Mouse (Mus musculus): ENCODE results near the gene Trpm1. TPM values are rescaled to one million over a fixed set of nuclear protein-coding genes. Genes with fewer than 3 reads are reported as not detected.

Gene Trpm1
- polyA plus RNA-seq, 1 experiment from 2014 or later: not detected

DNA sequence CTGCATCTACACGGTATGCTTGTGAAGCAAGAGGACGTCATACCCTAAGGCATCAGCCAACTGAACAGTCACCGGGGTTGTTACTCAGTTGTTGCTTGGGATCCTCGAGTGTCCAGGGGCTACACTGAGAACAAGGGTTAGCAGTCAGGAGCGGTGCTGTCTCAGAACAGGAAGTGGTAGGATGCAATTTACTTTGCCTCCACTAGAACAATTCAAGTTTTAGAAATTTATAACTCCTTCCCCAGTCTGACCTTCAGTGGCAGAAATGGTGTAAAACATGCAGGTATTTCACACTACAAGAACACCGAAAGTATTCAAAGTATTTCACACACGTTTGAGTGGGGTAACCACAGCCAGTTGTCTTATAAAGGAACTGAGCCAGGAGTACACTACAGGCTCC lies 66.1 kb downstream of the Trpm1 start:
- Histone ChIP-seq H3K36me3 (ENCODE audit: control insufficient read depth, insufficient read depth, low read length) (no peaks in the 10 kb centered on the region), H3K9me3 (ENCODE audit: control insufficient read depth, low read length) (no peaks in the 10 kb centered on the region), H3K4me3 (ENCODE audit: low read length) (no peak overlapping the region), H3K27ac (ENCODE audit: low read depth, low read length) (no peak overlapping the region), H3K4me1 (ENCODE audit: control insufficient read depth, insufficient read depth, low read length) (no peaks in the 10 kb centered on the region), H3K4me2 (replicated peaks; ENCODE audit: low read depth, low read length) (no peak overlapping the region), H3K27me3 (ENCODE audit: control insufficient read depth, insufficient read depth, low read length) (no peaks in the 10 kb centered on the region), H3K9ac (ENCODE audit: low read depth, low read length) (no peak overlapping the region)
- 70% methylated on average over 7 of the region's 7 CpGs for WGBS
- no peak for ATAC-seq (ENCODE audit: low FRiP score, low TSS enrichment)

DNA sequence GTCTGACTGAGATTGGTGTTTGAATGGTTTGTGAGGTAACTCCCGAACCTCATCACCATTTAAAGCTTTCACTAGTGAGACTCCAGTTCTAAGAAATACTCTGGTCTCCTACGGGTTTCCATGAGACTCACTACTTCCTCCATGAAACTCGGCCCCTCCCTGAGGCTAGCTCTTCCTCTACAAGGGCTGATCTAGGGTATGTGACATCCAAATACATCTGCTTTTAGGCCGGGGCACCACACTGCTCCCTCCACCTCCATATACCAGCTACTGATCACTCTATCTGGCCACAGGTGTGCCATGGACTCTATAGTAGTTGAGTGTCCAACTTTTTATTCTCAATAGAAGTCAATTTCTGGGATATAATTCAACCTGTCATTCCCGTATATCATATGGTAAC lies 69.6 kb downstream of the Trpm1 start:
- Histone ChIP-seq H3K9me3 (ENCODE audit: control insufficient read depth, low read length) (no peaks in the 10 kb centered on the region), H3K4me2 (replicated peaks; ENCODE audit: low read depth, low read length) (no peak overlapping the region)
- 89% methylated on average over 5 of the region's 5 CpGs for WGBS

DNA sequence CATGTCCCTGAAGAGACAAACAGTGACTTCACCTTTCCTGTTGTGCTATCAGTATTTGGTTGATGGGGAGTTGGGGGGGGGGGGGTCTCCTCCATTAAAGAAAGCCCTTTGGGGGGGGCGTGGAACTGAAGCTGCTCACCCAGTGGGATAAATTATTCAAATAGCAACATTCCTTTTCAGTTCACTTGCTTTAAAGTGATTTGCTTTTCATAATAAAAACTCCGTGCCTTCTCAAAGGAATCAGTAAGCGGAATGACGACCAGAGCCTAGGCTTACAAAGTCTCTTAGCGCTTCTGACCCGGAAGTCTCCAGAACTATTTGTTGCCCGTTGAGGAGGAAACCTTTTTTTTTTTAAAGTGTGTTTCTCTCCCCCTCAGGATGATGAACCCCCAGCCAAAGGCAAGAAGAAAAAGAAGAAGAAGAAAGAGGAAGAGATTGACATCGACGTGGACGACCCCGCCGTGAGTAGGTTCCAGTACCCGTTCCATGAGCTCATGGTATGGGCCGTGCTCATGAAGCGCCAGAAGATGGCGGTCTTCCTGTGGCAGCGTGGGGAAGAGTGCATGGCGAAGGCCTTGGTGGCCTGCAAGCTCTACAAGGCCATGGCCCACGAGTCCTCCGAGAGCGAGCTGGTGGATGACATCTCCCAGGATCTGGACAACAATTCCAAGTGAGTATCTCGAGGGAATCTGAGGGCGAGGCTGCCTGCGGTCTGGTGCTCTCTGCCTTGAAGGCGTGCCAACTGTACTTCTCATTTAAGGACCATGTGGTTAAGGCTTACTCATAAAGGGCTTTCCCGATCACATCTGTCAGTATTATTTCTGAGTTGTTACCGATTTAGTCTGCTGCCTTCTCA lies 72.9 kb downstream of the Trpm1 start:
- Histone ChIP-seq H3K27me3 (ENCODE audit: control insufficient read depth, insufficient read depth, low read length) (no peaks in the 10 kb centered on the region), H3K4me3 (ENCODE audit: low read length) (no peak overlapping the region), H3K9me3 (ENCODE audit: control insufficient read depth, low read length) (no peaks in the 10 kb centered on the region), H3K9ac (ENCODE audit: low read depth, low read length) (no peak overlapping the region), H3K4me1 (ENCODE audit: control insufficient read depth, insufficient read depth, low read length) (no peaks in the 10 kb centered on the region), H3K27ac (ENCODE audit: low read depth, low read length) (no peak overlapping the region), H3K4me2 (replicated peaks; ENCODE audit: low read depth, low read length) (no peak overlapping the region), H3K36me3 (ENCODE audit: control insufficient read depth, insufficient read depth, low read length) (no peaks in the 10 kb centered on the region)
- WGBS: 90% methylated on average over 27 of the region's 27 CpGs
- no peak for ATAC-seq (ENCODE audit: low FRiP score, low TSS enrichment)

More for the DNA sequence above, 69.6 kb downstream of the Trpm1 start:
- no peaks in the 10 kb centered on the region for H3K4me1 ChIP-seq (ENCODE audit: control insufficient read depth, insufficient read depth, low read length)
- H3K9ac ChIP-seq (ENCODE audit: low read depth, low read length): no peak overlapping the region
- ATAC-seq (ENCODE audit: low FRiP score, low TSS enrichment): no peak
- no peak overlapping the region for H3K27ac ChIP-seq (ENCODE audit: low read depth, low read length)
- H3K27me3 ChIP-seq (ENCODE audit: control insufficient read depth, insufficient read depth, low read length): no peaks in the 10 kb centered on the region
- H3K4me3 ChIP-seq (ENCODE audit: low read length): no peak overlapping the region
- H3K36me3 ChIP-seq (ENCODE audit: control insufficient read depth, insufficient read depth, low read length): no peaks in the 10 kb centered on the region

DNA sequence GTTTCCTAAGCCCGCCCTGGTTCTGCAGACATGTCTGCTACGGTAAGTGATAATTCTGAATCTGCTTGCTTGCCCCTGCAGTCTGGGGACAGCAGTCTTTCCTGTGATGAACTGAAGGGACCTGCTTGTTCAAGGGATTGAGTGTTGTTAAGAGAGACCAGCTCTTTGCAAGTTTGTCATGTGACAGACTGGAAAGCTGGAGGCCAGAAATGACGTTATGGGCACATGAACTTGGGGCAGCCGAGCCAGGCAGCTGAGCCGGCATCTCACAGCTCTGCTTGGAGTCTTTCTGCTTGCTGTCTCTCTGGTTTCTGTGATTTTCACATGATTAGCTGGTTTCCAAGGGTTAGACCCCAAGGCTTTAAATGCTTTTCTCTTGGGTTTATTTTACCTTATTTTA lies 74.0 kb downstream of the Trpm1 start:
- Histone ChIP-seq H3K4me3 (ENCODE audit: low read length) (no peak overlapping the region), H3K4me1 (ENCODE audit: control insufficient read depth, insufficient read depth, low read length) (no peaks in the 10 kb centered on the region), H3K4me2 (replicated peaks; ENCODE audit: low read depth, low read length) (no peak overlapping the region), H3K9ac (ENCODE audit: low read depth, low read length) (no peak overlapping the region), H3K9me3 (ENCODE audit: control insufficient read depth, low read length) (no peaks in the 10 kb centered on the region), H3K27me3 (ENCODE audit: control insufficient read depth, insufficient read depth, low read length) (no peaks in the 10 kb centered on the region), H3K27ac (ENCODE audit: low read depth, low read length) (no peak overlapping the region), H3K36me3 (ENCODE audit: control insufficient read depth, insufficient read depth, low read length) (no peaks in the 10 kb centered on the region)
- WGBS: 83% methylated on average over 5 of the region's 5 CpGs
- no peak for ATAC-seq (ENCODE audit: low FRiP score, low TSS enrichment)

DNA sequence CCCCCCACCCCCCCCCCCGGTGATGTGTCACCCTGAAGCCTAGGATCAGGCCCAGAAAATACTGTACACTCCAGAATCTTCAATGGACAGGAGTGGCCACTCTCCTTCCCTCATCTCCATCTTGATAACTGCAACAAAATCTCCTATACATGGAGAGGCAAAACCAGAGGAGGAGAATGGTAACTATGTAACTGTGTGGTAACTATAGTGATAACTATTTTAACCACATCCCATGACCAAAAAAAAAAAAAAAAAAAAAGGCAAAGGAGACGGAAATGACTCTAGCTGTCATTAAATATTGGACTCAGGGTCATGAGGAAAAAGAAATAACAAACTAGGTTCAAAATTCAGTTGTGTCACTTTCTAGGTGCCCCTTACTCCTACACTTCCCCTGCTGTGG lies 74.7 kb downstream of the Trpm1 start:
- Histone ChIP-seq H3K4me1 (ENCODE audit: control insufficient read depth, insufficient read depth, low read length) (no peaks in the 10 kb centered on the region), H3K36me3 (ENCODE audit: control insufficient read depth, insufficient read depth, low read length) (no peaks in the 10 kb centered on the region), H3K4me3 (ENCODE audit: low read length) (no peak overlapping the region), H3K4me2 (replicated peaks; ENCODE audit: low read depth, low read length) (no peak overlapping the region), H3K27me3 (ENCODE audit: control insufficient read depth, insufficient read depth, low read length) (no peaks in the 10 kb centered on the region), H3K27ac (ENCODE audit: low read depth, low read length) (no peak overlapping the region), H3K9me3 (ENCODE audit: control insufficient read depth, low read length) (no peaks in the 10 kb centered on the region), H3K9ac (ENCODE audit: low read depth, low read length) (no peak overlapping the region)
- ATAC-seq (ENCODE audit: low FRiP score, low TSS enrichment): no peak
- 86% methylated on average over 2 of the region's 2 CpGs for WGBS

DNA sequence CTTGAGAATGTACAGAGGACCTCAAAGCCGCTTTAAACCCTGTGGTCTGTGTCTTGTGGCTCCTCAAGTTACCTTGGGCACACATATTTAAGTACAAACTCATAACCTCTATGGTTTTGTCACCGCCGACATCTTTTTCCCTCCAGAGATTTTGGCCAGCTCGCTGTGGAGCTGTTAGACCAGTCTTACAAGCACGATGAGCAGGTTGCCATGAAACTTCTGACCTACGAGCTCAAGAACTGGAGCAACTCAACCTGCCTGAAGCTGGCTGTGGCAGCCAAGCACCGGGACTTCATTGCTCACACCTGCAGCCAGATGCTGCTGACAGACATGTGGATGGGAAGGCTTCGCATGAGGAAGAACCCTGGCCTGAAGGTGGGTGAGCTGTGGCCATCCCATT lies 76.3 kb downstream of the Trpm1 start:
- no peaks in the 10 kb centered on the region for H3K27me3 ChIP-seq (ENCODE audit: control insufficient read depth, insufficient read depth, low read length)
- no peak overlapping the region for H3K4me2 ChIP-seq (replicated peaks; ENCODE audit: low read depth, low read length)
- H3K4me1 ChIP-seq (ENCODE audit: control insufficient read depth, insufficient read depth, low read length): no peaks in the 10 kb centered on the region
- 83% methylated on average over 8 of the region's 8 CpGs for WGBS
- no peak overlapping the region for H3K4me3 ChIP-seq (ENCODE audit: low read length)
- H3K9me3 ChIP-seq (ENCODE audit: control insufficient read depth, low read length): no peaks in the 10 kb centered on the region
- no peak for ATAC-seq (ENCODE audit: low FRiP score, low TSS enrichment)
- no peak overlapping the region for H3K27ac ChIP-seq (ENCODE audit: low read depth, low read length)
- no peak overlapping the region for H3K9ac ChIP-seq (ENCODE audit: low read depth, low read length)
- H3K36me3 ChIP-seq (ENCODE audit: control insufficient read depth, insufficient read depth, low read length): no peaks in the 10 kb centered on the region

DNA sequence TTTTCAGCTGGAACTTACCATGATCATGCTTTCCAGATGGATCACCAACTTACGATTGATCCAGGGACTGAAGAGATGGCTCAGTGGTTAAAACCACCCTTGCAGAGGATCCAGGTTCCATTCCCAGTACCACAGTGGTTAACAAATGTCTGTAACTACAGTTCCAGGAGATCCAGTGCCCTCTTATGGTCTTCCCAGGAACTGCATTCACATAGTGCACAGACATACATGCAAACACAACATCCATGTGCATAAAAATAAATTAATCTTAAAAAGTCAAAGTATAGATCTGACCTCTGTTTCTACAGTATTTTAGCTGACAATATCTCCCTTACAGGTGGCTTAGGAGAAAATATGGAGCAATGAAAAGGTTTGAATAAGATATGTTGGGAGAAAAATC lies 77.4 kb downstream of the Trpm1 start:
- Histone ChIP-seq H3K9me3 (ENCODE audit: control insufficient read depth, low read length) (no peaks in the 10 kb centered on the region), H3K27me3 (ENCODE audit: control insufficient read depth, insufficient read depth, low read length) (no peaks in the 10 kb centered on the region), H3K4me2 (replicated peaks; ENCODE audit: low read depth, low read length) (no peak overlapping the region), H3K4me3 (ENCODE audit: low read length) (no peak overlapping the region), H3K36me3 (ENCODE audit: control insufficient read depth, insufficient read depth, low read length) (no peaks in the 10 kb centered on the region), H3K9ac (ENCODE audit: low read depth, low read length) (no peak overlapping the region), H3K27ac (ENCODE audit: low read depth, low read length) (no peak overlapping the region), H3K4me1 (ENCODE audit: control insufficient read depth, insufficient read depth, low read length) (no peaks in the 10 kb centered on the region)
- WGBS: 91% methylated on average over 1 of the region's 1 CpGs
- ATAC-seq (ENCODE audit: low FRiP score, low TSS enrichment): no peak

DNA sequence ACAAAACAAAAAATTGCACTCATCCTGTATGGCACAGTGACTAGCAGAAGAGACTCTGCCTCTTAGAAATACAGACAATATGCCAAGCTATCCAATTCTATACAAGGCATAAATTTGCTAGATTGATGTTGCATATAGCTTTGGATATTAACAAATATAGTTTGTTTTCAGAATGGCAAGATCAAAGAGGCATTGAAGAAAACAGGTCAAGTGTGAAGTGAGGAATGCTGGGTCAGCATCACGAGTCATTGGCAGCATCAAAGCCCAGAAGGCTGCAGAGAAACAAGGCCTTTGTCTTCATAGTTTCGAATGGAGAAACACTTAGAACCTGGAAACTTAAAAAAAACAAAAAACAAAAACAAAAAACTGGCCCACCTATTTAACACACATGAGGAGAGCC lies 78.4 kb downstream of the Trpm1 start:
- ATAC-seq (ENCODE audit: low FRiP score, low TSS enrichment): no peak
- no peaks in the 10 kb centered on the region for H3K36me3 ChIP-seq (ENCODE audit: control insufficient read depth, insufficient read depth, low read length)
- no peaks in the 10 kb centered on the region for H3K9me3 ChIP-seq (ENCODE audit: control insufficient read depth, low read length)
- H3K27ac ChIP-seq (ENCODE audit: low read depth, low read length): no peak overlapping the region
- no peaks in the 10 kb centered on the region for H3K4me1 ChIP-seq (ENCODE audit: control insufficient read depth, insufficient read depth, low read length)
- H3K4me2 ChIP-seq (replicated peaks; ENCODE audit: low read depth, low read length): no peak overlapping the region
- no peak overlapping the region for H3K4me3 ChIP-seq (ENCODE audit: low read length)
- no peak overlapping the region for H3K9ac ChIP-seq (ENCODE audit: low read depth, low read length)
- H3K27me3 ChIP-seq (ENCODE audit: control insufficient read depth, insufficient read depth, low read length): no peaks in the 10 kb centered on the region
- 63% methylated on average over 2 of the region's 2 CpGs for WGBS

DNA sequence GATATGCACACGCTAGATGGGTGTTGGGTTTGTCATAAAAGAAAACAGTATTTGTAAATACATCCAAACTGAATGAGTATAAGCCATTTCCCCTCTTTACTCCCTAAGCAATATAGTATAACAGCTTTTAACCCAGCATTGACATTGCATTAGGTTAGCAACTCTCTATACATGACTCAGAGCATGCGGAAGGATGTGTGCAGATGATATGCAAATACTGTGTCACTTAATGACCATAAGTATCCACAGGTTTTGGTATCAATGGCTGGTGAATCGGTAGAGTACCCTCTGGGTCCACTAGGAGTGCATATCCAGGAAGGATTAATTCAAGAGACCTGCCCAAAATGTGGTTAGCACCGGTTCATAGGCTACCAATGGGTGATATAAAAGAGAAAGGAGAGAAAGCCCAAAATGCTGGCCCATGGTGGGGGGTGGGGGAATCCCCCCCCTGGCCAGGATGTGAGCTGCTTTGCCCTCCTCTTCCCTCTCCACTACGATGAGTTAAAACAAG lies 80.7 kb downstream of the Trpm1 start:
- no peak for ATAC-seq (ENCODE audit: low FRiP score, low TSS enrichment)

More for the DNA sequence above, 80.7 kb downstream of the Trpm1 start:
- 92% methylated on average over 5 of the region's 5 CpGs for WGBS
- H3K4me1 ChIP-seq (ENCODE audit: control insufficient read depth, insufficient read depth, low read length): no peaks in the 10 kb centered on the region
- H3K27me3 ChIP-seq (ENCODE audit: control insufficient read depth, insufficient read depth, low read length): no peaks in the 10 kb centered on the region
- no peak overlapping the region for H3K4me3 ChIP-seq (ENCODE audit: low read length)
- H3K9me3 ChIP-seq (ENCODE audit: control insufficient read depth, low read length): no peaks in the 10 kb centered on the region
- no peak overlapping the region for H3K4me2 ChIP-seq (replicated peaks; ENCODE audit: low read depth, low read length)
- H3K36me3 ChIP-seq (ENCODE audit: control insufficient read depth, insufficient read depth, low read length): no peaks in the 10 kb centered on the region
- H3K9ac ChIP-seq (ENCODE audit: low read depth, low read length): no peak overlapping the region
- no peak overlapping the region for H3K27ac ChIP-seq (ENCODE audit: low read depth, low read length)

Measured in kidney, embryonic 14.5 days (tissue).